Mouse (Mus musculus) left cerebral cortex, adult 18-20 months (tissue): Measurements from ENCODE around the gene Olfr161. TPM values are rescaled to one million over a fixed set of nuclear protein-coding genes. Genes with fewer than 3 reads are reported as not detected.
"Not testable (repeated sequence)": the region's sequence is repeated elsewhere in the genome, so short reads cannot be mapped to it uniquely, and the experiment has no call there.

Source experiments
- DNase-seq, 2 experiments: peaks; one replicate each; pipeline ENCODE4 v3.0.0; 2021 to 2022; ENCODE audit warnings: low spot score in 2 of 2, mixed read lengths in 1 of 2
- long read RNA-seq, 2 experiments: library from polyadenylated mRNA; stranded (forward); transcript quantifications; one replicate each; pipeline ENCODE4 v2.0.0; 2021
- total RNA-seq, 2 experiments: library from RNA; stranded (reverse); gene quantifications; 2 replicates each; pipeline ENCODE4 v1.2.3; 2021

The Olfr161 gene
- not detected for total RNA-seq
- long read RNA-seq, experiment 1: 0 reads
- long read RNA-seq, experiment 2: 0 reads

- no peak for DNase-seq
Measured at GRCm38 (mm10) chr16:3590691-3591090, at the start of gene Olfr161. Gene Olfr161, plus strand, starts transcription at chr16:3591042.

- DNase-seq: no peak
Measured at GRCm38 (mm10) chr16:3563553-3563952, 27.3 kb upstream of the Olfr161 start.

- DNase-seq: not testable (repeated sequence)
Measured at GRCm38 (mm10) chr16:3577658-3578057, 13.2 kb upstream of the Olfr161 start.

GRCm38 (mm10) chr16:3578227-3578848, 12.5 kb upstream of the Olfr161 start:
- DNase-seq: not testable (repeated sequence)

GRCm38 (mm10) chr16:3631376-3631775, 40.5 kb downstream of the Olfr161 start:
- DNase-seq: not testable (repeated sequence)

- not testable (repeated sequence) for DNase-seq
Measured at GRCm38 (mm10) chr16:3632572-3633361, 41.9 kb downstream of the Olfr161 start.

Other genes starting within 250 kb of the Olfr161 start
- gene Mefv, start 127.1 kb downstream of the Olfr161 start, total RNA-seq: not detected
- gene Zfp263, start 153.1 kb downstream of the Olfr161 start, total RNA-seq: 10 to 100 TPM; 17.2 to 19.3 TPM
- gene Olfr15, start 239.8 kb downstream of the Olfr161 start, total RNA-seq: not detected